Mouse (Mus musculus): Measurements from ENCODE around the gene Tmem220.
A peak's percentile ranks its signal among the peaks of the same experiment; 100 is the strongest.

The Tmem220 gene

GRCm38 (mm10) chr11:67062726-67063125 lies 37.8 kb downstream of the Tmem220 start:
- no peak for DNase-seq

- DNase-seq = no peak
Measured at GRCm38 (mm10) chr11:67067741-67068140, 42.8 kb downstream of the Tmem220 start.

- DNase-seq = no peak
Measured at GRCm38 (mm10) chr11:67072615-67073130, 47.7 kb downstream of the Tmem220 start.

GRCm38 (mm10) chr11:67075036-67075435 lies 50.1 kb downstream of the Tmem220 start:
- no peak for DNase-seq

GRCm38 (mm10) chr11:67076781-67077180 lies 51.8 kb downstream of the Tmem220 start:
- DNase-seq = no peak

GRCm38 (mm10) chr11:67077435-67077834 lies 52.5 kb downstream of the Tmem220 start:
- DNase-seq = no peak

- no peak for DNase-seq
Measured at GRCm38 (mm10) chr11:67078000-67078399, 53.0 kb downstream of the Tmem220 start, which contains the start of gene Myh3. TSS of gene Myh3 (plus strand) at chr11:67078300.

- no peak for DNase-seq
Measured at GRCm38 (mm10) chr11:67078888-67079287, 53.9 kb downstream of the Tmem220 start.

- DNase-seq = no peak
Measured at GRCm38 (mm10) chr11:67079740-67080139, 54.8 kb downstream of the Tmem220 start.

GRCm38 (mm10) chr11:67080168-67080567 lies 55.2 kb downstream of the Tmem220 start:
- DNase-seq = peak; percentile 31

GRCm38 (mm10) chr11:67081125-67081649 lies 56.2 kb downstream of the Tmem220 start:
- peak; percentile 38 for DNase-seq

- no peak for DNase-seq
Measured at GRCm38 (mm10) chr11:67082188-67082587, 57.2 kb downstream of the Tmem220 start.

- no peak for DNase-seq
Measured at GRCm38 (mm10) chr11:67082793-67083192, 57.8 kb downstream of the Tmem220 start.

- no peak for DNase-seq
Measured at GRCm38 (mm10) chr11:67083239-67083638, 58.3 kb downstream of the Tmem220 start.

GRCm38 (mm10) chr11:67083712-67084340 lies 58.9 kb downstream of the Tmem220 start:
- no peak for DNase-seq
